Mouse (Mus musculus): ENCODE data around the gene Nrros.
"Not testable (repeated sequence)": the region's sequence is repeated elsewhere in the genome, so short reads cannot be mapped to it uniquely, and the experiment has no call there.

Gene Nrros

GRCm38 (mm10) chr16:32115781-32116180 is 49.6 kb downstream of the Nrros start:
- in situ Hi-C loops (cut with MboI, MseI), result loop anchor here (10.0 kb wide), 1 partner anchor 129 kb away; the partner anchor contains the start of genes Fbxo45 and Wdr53

- in situ Hi-C loops (cut with MboI, MseI), result loop anchor here (5.0 to 10.0 kb wide), 2 partner anchors 47 to 130 kb away; partner anchors contain the start of genes Fbxo45 and Wdr53
Observed at GRCm38 (mm10) chr16:32114968-32115695, 50.3 kb downstream of the Nrros start.

GRCm38 (mm10) chr16:32114406-32114805 is 51.0 kb downstream of the Nrros start:
- in situ Hi-C loops (cut with MboI, MseI), result loop anchor here (5.0 to 10.0 kb wide), 2 partner anchors 48 to 130 kb away; partner anchors contain the start of genes Fbxo45 and Wdr53

- in situ Hi-C loops (cut with MboI, MseI), result loop anchor here (5.0 to 10.0 kb wide), 2 partner anchors 49 to 131 kb away; partner anchors contain the start of genes Fbxo45 and Wdr53
Observed at GRCm38 (mm10) chr16:32113541-32114218, 51.7 kb downstream of the Nrros start.

GRCm38 (mm10) chr16:32110951-32111699 is 54.3 kb downstream of the Nrros start:
- in situ Hi-C loops (cut with MboI, MseI), result loop anchor here (5.0 to 10.0 kb wide), 2 partner anchors 51 to 134 kb away; partner anchors contain the start of genes Fbxo45 and Wdr53

GRCm38 (mm10) chr16:32108578-32108977 is 56.8 kb downstream of the Nrros start:
- in situ Hi-C loops (cut with MboI, MseI), result no loop called here

- in situ Hi-C loops (cut with MboI, MseI), result no loop called here
Observed at GRCm38 (mm10) chr16:32108170-32108569, 57.2 kb downstream of the Nrros start.

GRCm38 (mm10) chr16:32107342-32108045 is 57.9 kb downstream of the Nrros start:
- in situ Hi-C loops (cut with MboI, MseI), result no loop called here

GRCm38 (mm10) chr16:32105698-32106097 is 59.7 kb downstream of the Nrros start:
- in situ Hi-C loops (cut with MboI, MseI), result no loop called here

GRCm38 (mm10) chr16:32102295-32102694 is 63.1 kb downstream of the Nrros start:
- in situ Hi-C loops (cut with MboI, MseI), result no loop called here

GRCm38 (mm10) chr16:32099638-32100150 is 65.7 kb downstream of the Nrros start, which contains the start of the genes Pigx and Cep19:
Gene Pigx, minus strand, starts transcription at chr16:32099740.
Gene Cep19, plus strand, starts transcription at chr16:32099800.
- in situ Hi-C loops (cut with MboI, MseI), result no loop called here

GRCm38 (mm10) chr16:32098897-32099637 is 66.3 kb downstream of the Nrros start:
- in situ Hi-C loops (cut with MboI, MseI), result no loop called here

GRCm38 (mm10) chr16:32097757-32098156 is 67.6 kb downstream of the Nrros start:
- in situ Hi-C loops (cut with MboI, MseI), result not testable (repeated sequence)

Measured in regulatory T cell (primary cell).